Mouse (Mus musculus) thymus, adult 2 months (tissue): ENCODE results near the gene Tmem200b.

ENCODE experiments used
- CTCF ChIP-seq: fragments of 200-500 bp; IDR thresholded peaks from 2 replicates; pipeline ENCODE4 v1.5.1; 2012; ENCODE audit warnings: mild to moderate bottlenecking, control low read depth, low read length, moderate library complexity, borderline replicate concordance; ENCODE audit not compliant: control insufficient read depth, poor library complexity, insufficient read depth; ENCODE audit errors: extremely low read depth
- POLR2A ChIP-seq: fragments of 200-500 bp; IDR thresholded peaks from 2 replicates; pipeline ENCODE4 v1.6.1; 2012; ENCODE audit warnings: mild to moderate bottlenecking, low read length, control low read depth, moderate library complexity; ENCODE audit not compliant: control insufficient read depth, poor library complexity, insufficient read depth; ENCODE audit errors: extremely low read depth

GRCm38 (mm10) chr4:131924096-131924810 is 2.7 kb downstream of the Tmem200b start:
- TF ChIP-seq POLR2A (no peak), CTCF (no peak)
